Mouse (Mus musculus): ENCODE measurements around the gene Grk6.
"Not testable (repeated sequence)": the region's sequence is repeated elsewhere in the genome, so short reads cannot be mapped to it uniquely, and the experiment has no call there.

Gene Grk6

GRCm38 (mm10) chr13:55429226-55429888 is 15.5 kb upstream of the Grk6 start:
- no peak for DNase-seq

- DNase-seq = no peak
Observed at GRCm38 (mm10) chr13:55430566-55430965, 14.3 kb upstream of the Grk6 start.

GRCm38 (mm10) chr13:55431889-55432685 is 12.8 kb upstream of the Grk6 start:
- no peak for DNase-seq

GRCm38 (mm10) chr13:55437111-55437629 is 7.7 kb upstream of the Grk6 start:
- DNase-seq = not testable (repeated sequence)

DNA sequence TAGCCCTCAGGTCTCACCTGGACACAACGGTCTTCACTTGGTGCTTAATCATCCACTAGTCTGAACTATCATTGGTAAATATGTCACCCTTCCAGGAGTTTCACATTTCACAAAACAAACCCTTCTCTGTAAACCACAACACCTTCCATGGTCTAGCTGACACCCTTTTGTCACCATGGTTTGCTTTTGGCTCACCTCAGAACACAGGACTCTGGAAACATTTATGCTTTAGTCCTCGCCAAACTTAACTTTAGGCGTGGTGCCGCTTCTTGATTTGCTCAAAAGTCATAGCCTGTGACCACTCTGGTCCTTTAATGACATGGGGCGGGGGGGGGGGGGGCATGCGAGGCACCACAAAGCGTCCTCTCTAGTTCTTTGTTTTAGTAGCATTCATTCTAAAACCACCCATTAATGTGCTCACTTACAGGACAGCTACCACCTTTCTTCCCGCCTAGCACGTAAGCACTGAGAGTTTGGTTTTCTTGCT is 1.0 kb upstream of the Grk6 start:
- DNase-seq = no peak

DNA sequence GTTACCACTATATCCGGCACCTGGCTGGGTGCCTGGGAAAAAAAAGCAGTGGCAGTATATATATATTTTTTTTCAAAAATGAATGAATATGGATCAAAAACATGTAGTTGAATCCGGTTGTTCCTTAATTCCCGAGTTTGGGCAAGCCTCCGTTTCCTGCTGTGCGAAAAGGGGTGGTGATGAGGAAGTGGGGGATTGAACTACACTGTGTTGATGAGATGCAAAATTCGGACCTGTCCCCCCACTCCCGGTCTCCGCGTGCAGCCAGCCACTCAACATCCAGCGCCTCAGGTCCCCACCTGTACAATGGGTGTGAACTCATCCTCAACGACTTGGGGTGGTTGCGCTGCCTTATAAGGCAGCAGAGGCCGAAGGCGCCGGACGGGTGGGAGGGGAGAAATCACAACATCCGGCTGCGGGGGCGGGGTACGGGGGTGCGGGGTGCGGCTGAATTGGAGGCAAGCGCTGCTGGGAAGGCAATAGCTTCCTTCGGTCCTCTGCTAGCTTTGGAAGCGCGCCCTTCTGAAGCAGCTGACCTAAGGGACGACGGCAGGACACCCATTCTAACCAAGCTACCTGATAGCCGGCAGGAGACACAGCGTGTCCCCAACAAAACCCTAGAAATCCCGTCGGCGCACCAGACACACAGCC is 461 bp upstream of the Grk6 start:
- DNase-seq = peak; percentile 47

GRCm38 (mm10) chr13:55445361-55446091 is 654 bp downstream of the Grk6 start:
- no peak for DNase-seq

DNA sequence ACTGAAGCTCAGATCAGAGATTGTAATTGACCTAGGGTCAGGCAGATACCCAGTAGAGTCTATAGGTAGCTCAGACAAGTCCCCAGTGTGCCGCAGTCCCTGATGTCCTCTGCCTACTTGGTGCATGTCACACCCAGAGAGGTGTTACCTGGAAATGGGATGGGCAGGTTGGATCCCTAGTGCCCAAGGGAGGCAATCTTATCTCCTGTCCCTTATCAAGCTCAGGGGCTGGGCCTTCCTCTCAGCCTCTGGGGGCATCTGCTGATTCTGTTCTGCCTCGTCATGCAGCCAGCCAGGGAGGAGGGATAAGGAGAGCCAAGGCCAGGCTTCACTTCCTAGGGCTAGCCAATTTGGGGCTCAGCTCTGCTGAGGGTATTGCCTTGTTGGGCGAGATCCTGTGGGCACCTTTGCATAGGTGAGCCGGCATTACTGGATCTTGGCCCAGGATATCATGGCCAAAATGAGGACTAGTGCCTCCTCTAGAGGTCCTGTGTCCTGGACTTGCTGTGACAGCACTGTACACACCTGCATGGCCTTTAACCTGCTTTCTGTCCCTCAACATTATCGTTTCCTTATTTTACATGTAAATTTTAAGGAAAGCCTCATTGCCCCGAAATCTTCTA is 1.7 kb downstream of the Grk6 start:
- DNase-seq = no peak

DNA sequence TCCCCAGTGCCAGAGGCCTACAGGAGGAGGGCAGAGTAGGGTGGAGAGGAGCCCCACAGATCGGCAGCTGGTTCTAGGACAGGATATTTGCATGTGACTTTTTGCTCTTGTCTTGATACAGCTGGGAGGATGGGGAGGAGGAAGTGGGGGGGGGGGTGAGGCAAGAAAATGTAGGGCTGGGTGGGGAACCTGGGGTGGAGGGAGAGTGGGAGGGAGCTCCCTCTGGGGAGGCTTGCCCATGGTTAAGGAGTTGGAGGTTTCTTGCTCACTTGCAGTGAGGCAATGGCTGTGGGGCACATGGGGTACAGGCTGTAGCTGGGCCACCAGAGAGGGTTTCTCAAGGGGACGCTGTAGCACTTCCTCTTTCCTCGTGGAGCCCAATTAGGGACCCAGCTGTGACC is 2.7 kb downstream of the Grk6 start:
- DNase-seq = no peak

DNA sequence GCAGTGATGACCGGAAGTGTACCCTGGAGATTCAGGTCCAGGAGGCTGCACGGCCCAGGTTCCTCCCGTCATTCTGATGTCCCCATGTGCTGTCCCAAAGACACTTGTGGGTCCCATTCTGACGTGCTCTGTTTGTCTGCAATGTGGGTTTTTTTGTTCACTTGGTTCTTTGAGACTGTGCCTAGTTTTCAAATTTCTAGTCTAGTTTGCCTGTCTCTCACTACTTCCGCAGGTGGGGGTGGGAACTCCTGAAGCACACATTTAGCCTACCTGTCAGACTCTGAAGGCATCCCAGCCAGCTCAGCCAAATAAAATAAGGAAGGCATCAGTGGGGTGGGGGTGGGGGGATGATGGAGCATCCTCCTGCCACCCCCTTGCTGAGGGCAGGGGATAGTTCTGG is 3.3 kb downstream of the Grk6 start:
- no peak for DNase-seq

DNA sequence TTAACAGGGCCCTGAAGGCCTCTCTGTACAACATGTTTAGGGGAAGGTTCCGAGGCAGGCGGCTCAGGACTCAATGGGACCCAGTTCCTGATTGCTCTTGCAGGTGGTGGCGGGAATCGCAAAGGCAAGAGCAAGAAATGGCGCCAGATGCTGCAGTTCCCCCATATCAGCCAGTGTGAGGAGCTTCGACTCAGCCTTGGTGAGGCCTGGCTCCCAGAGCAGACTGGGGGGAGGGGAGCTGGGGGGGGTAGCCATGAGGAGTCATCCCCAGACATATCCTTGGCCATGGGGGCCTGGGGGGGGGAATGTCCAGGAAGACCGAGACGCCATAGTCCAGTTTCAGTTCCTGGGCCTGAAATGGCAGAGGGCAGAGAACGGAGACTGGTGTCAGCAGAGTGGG is 4.3 kb downstream of the Grk6 start:
- no peak for DNase-seq

- DNase-seq = no peak
Observed at GRCm38 (mm10) chr13:55449679-55450441, 5.0 kb downstream of the Grk6 start.

DNA sequence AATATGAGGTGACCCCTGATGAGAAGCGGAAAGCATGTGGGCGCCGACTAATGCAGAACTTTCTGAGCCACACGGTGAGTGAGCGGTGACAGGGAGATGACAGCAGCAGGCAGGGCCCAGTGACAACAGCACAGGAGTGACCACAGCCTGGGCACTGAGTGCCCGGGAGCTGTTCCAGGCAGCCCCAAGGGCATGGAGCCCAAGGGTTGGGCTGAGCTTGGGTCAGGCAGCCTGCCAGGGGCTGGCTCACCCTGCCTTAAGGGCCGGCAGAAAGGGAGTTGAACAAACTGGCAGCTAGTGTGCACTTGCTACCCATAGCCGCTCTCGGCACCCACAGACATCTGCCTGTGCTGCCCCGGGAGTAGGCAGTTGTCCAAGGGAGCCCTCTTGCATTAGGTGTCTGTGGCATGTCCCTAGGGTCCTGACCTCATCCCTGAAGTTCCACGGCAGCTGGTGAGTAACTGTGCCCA is 5.7 kb downstream of the Grk6 start:
- DNase-seq = peak; percentile 64

DNA sequence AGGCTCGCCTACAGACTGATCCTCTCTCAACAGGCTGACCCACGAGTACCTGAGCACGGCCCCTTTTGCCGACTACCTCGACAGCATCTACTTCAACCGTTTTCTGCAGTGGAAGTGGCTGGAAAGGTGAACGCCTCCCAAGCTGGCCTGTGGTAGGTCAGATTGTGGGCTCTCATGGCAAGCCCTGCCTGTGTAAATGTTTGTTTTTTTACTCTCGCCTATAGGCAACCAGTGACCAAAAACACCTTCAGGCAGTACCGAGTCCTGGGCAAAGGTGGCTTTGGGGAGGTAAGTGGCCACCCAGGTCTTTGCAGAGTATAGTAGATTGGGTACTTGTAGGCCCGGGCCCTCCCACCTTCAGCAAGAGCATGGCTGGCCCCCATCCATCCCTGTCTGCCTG is 6.4 kb downstream of the Grk6 start:
- DNase-seq = no peak

- DNase-seq = no peak
Observed at GRCm38 (mm10) chr13:55451785-55452549, 7.1 kb downstream of the Grk6 start.

DNA sequence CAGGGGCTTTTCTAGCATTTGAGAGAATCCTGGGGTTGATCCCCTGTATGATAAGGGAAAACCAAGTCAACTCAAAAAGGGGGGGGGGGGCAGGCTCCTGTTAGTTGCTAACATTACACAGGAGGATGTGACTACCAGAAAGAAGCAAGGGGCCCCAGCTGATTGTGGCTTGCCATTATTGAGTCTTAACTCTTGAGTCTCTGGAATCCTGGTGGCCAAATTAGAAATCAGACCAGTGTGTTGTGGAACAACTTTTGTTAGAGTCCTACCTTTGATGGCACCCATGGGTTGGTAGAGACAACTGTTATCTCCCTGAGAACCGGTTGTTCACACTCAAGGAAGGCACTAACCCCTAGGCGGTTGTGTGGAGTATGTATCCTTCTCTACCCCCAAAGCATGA is 18.1 kb downstream of the Grk6 start:
- no peak for DNase-seq

GRCm38 (mm10) chr13:55463399-55464026 is 18.6 kb downstream of the Grk6 start:
- no peak for DNase-seq

- DNase-seq = peak; percentile 80
Observed at GRCm38 (mm10) chr13:55464027-55464884, 19.4 kb downstream of the Grk6 start, which contains the start of gene Prr7. Prr7 (plus strand) TSS chr13:55464267.

DNA sequence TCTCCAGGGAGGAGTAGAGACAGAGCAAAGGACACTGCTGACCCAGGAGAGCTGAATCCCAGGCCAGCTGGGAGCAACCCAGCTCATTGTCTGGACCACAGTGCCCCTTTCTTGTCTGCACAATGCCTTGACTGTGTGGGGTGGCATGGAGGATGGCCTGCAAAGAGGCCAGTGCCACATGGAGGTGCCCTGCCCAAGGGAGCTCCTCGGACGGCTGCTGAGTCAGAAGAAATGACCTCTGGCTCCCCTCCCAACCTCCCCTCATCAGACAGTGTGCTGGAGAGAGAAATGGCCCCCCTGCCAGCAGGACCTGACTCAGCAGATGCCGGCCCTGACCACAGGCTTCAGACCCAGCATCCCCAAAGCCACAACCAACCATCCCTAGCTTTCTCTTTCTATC is 20.3 kb downstream of the Grk6 start:
- peak; percentile 77 for DNase-seq
